Mouse (Mus musculus): ENCODE measurements around the gene Btrc.

DNA sequence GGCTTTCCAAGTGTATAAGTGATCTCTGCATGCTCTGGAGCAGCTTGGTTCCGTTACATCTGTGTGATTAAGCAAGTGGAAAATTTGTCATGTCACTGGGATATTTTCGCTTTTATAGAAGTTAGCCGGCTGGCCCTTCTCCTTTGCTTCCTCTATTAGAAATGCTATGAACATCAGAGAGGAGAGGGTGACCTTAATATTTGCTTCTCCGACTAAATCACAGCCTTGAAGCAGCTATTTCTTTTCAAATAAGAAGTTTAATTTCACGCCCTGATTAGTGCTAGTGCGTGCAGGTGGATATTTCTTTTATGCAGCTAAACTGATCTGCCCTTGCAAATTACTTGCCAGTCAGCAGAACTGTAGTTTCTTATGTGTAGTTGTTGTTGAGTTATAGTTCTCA is 25.0 kb downstream of the Btrc start:
- TF ChIP-seq CTCF (IDR thresholded peaks at IDR 0.05): no peak
- no peak for TF ChIP-seq EP300 (IDR thresholded peaks at IDR 0.05; ENCODE audit: insufficient read depth, low read depth, low read length)

Measured in heart, adult 2 months (tissue).